Mouse (Mus musculus) neural tube, embryonic 10.5 days (tissue): ENCODE data around the gene Lrrc4b.
A peak's percentile ranks its signal among the peaks of the same experiment; 100 is the strongest.

Experiments used
- DNase-seq: peaks from one replicate; pipeline ENCODE4 v3.0.0-alpha.2; 2017; ENCODE audit warnings: low spot score; ENCODE audit errors: extremely low spot score

Lrrc4b gene

GRCm38 (mm10) chr7:44485572-44486195 is 56.9 kb downstream of the Lrrc4b start:
- DNase-seq: no peak

GRCm38 (mm10) chr7:44486927-44487575 is 58.2 kb downstream of the Lrrc4b start:
- DNase-seq: no peak

GRCm38 (mm10) chr7:44487936-44488335 is 59.1 kb downstream of the Lrrc4b start:
- no peak for DNase-seq

DNA sequence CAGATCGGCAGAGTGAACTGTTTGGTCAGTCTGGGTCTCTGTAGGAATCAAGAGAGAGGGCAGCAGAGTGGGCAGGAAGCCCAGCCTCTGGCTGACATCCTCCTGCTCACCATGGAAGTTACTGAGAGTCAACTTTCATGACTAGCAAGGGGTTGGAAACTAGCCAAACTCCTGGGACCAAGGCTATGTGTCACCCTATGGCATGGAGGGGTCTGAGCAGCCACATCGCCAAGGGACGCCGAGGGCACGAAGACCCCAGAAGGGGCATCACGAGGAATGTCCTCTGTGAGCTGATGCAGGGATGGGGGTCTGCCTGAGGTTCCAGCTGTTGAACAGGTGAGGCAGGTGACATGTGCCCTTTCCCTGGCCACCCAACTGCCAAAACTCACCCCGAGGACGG is 59.7 kb downstream of the Lrrc4b start:
- no peak for DNase-seq

GRCm38 (mm10) chr7:44490281-44490680 is 61.5 kb downstream of the Lrrc4b start:
- DNase-seq: no peak

- no peak for DNase-seq
Measured at GRCm38 (mm10) chr7:44491391-44491790, 62.6 kb downstream of the Lrrc4b start.

- no peak for DNase-seq
Measured at GRCm38 (mm10) chr7:44492166-44492826, 63.5 kb downstream of the Lrrc4b start.

- DNase-seq: no peak
Measured at GRCm38 (mm10) chr7:44494681-44495080, 65.9 kb downstream of the Lrrc4b start.

DNA sequence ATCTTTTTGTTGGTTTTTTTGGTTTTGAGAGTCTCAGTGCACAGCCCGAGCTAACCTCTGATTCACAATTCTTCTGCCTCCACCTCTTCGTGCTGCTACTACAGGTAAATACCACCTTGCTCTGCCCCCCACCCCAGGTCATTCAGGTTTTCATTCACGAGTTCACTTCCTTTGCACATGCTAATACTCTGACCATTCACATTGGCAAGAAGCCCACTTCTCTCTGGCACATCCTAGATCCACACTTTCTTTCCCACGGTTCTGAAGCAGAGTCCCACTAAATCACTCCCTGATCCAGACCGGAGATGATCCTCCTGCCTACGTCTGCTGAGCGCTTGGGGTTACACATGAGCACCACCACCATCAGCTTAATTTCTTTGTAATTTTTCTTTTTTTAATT is 66.3 kb downstream of the Lrrc4b start:
- no peak for DNase-seq

DNA sequence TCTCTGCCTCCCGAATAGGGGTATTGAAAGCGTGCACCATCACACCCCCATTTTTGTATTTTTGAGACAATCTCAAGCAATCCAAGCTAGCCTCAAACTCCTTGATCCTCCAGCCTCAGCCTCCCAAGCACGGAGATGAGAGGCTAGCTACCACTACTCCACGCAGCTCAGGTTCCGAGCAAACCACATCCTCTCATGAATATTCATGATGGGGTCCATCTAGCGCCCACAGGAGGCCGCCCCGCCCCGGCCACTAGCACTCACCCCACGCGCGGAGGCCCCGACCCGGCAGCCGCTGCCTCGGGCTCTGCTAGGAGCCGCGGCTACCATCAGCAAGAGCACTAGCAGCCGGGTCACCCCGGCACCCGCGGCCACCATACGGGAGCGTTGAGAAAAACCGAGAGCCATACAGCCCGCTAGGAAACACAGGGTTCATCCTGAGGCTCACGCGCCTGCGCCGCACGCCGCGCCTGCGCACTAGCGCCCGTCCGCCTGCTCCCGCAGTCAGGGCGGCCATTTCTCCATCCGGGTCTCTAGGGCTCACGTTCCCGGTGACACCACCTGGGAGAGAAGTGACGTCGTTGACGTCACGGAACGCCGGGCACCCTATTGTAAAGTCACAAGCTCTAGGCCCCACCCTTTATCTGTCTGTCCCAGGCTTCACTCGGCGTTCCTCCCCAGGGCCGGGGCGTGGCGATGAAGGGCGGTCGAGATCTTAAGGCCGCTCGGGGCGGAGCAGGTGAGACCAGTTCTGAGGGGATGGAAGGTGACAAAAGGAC is 67.4 kb downstream of the Lrrc4b start, which contains the start of the genes Emc10 and Fam71e1:
TSS of gene Emc10 (minus strand) at position 538 of the 779 bp plus-strand sequence.
TSS of gene Fam71e1 (plus strand) at position 590 of the 779 bp plus-strand sequence.
- DNase-seq: peak; percentile 100

DNA sequence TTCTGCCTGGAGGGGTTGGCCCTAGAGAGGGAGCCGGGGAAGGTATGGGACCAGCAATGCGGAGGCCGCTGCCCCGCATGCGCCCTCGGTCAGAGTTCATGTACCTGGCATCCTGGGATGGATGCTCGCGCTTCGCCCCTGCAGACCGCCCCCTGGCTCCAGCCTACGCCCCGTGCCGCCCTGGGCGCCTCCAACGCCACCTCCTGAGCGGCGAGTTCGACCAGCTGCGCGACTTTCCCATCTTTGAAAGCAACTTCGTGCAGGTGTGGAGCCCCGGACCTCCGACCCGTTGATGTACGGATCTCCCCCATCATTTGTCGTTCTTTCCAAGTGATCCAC is 67.9 kb downstream of the Lrrc4b start:
- DNase-seq: no peak

- DNase-seq: no peak
Measured at GRCm38 (mm10) chr7:44497361-44498055, 68.7 kb downstream of the Lrrc4b start.

DNA sequence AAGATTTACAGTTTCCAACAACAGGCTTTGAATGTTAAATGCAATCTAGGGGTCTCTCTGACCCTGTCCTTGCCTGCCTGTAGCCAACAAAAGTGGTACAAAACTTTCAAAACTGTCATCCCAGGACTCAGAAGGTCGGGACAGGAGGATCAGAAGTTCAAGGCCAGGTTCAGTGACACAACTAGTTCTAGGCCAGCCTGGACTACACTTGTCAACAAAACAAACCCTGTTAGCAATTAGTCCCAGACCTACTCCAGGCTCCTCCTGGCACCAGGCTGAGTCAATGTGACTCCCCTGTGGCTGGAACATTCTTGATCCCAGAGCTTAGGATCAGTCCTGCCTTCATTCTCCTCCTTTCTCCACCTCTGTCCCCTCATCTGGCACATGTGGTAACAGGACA is 70.1 kb downstream of the Lrrc4b start:
- no peak for DNase-seq

- no peak for DNase-seq
Measured at GRCm38 (mm10) chr7:44500046-44500445, 71.2 kb downstream of the Lrrc4b start.

DNA sequence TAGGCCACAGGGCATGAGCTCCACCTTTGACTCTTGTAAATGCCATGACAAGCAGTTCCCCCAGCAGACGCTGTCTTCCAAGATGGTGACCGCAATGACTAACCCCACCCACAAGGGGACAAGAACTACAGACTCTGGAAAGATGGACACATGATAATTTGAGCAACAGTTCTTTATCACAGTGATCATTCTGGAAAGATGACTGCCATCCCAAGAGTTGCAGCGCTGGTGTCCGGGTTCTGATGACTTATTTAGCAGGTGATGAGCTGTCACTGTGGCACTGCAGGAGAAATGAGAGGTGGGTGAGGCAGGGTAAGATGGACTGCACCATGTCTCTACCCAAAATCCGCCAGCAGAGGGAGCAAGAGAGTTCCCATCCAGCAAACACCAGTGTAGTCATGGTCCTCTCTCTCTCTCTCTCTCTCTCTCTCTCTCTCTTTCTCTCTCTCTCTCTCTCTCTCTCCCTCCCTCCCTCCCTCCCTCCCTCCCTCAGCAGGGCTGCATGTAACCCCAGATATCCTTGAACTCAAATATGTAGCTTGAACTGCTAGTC is 72.8 kb downstream of the Lrrc4b start:
- peak; percentile 75 for DNase-seq

- no peak for DNase-seq
Measured at GRCm38 (mm10) chr7:44507491-44507890, 78.7 kb downstream of the Lrrc4b start.
